Mouse (Mus musculus): ENCODE results near the gene Otoa. TPM values are rescaled to one million over a fixed set of nuclear protein-coding genes. Genes with fewer than 3 reads are reported as not detected.

Otoa gene
- total RNA-seq, 2 experiments from 2014 or later = 0.58 to 0.74 TPM

DNA sequence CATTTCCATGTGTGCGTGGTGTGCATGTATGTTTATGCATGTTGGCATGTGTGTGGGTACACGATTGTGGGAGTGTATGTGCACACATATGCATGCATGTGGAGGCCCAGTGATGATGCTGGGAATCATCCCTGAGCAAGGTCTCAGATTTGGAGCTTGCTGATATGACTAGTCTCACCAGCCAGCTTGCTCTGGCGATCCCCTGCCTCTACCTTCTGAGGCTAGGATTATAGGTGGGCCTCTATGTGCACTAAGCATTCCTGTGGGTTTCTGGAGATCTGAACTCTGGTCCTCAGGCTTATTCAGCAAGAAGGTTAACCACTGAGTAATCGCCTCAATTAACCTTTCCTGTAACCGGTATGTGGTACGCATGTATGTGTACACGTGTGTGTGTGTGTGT, 107.5 kb downstream of the Otoa start:
- intact Hi-C loops (cut with DNase I) = no loop called here
- no peak for DNase-seq

DNA sequence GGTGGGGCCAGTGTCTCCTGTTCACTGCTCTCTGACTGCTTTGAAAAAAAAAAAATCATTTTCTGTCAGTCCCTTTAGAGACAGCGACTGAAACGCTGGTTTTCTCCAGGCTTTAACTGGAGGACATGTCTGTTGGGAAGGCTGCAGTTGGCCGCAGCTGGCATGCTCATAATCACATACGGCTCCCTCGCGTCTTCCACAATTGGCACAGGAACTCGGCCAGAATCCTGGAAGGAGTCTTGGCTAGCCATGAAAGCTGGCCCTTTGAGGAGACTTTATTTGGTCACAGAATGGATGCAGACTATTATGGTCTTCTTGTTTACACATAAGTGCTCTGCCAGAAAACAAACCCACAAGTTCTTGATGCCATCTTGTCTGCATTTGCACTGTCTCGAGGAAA, 117.5 kb downstream of the Otoa start:
- intact Hi-C loops (cut with DNase I) = no loop called here
- DNase-seq = peak; percentile 87

DNA sequence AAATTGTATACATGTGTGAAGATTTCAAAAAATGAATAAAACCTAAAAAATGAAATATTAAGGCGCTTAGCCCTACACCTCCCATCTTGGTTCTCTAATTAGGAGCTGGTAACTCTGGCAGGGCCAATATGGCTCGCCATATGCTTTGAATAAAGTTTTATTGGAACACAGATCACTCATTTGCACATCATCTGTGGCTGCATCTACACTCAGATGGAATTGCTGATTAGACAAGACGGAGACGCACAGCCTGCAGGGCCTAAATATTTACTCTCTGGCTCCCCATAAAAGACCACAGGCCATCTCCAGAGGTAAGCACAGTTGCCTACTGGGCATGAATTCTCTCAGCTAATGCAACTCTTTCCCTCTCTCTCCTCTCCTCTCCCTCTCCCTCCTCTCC, 130.4 kb downstream of the Otoa start:
- intact Hi-C loops (cut with DNase I) = no loop called here
- no peak for DNase-seq

Other genes starting within 250 kb of the Otoa start
- gene Eef2k, start 238.8 kb upstream of the Otoa start, total RNA-seq (2021) = 10 to 100 TPM; 74.3 to 74.6 TPM
- gene Polr3e, start 163.9 kb upstream of the Otoa start, total RNA-seq (2021) = 10 to 100 TPM; 37.9 to 38.1 TPM
- gene Cdr2, start 99.3 kb upstream of the Otoa start, total RNA-seq (2021) = 10 to 100 TPM in 1 of 2 experiments, 1 to 10 TPM in 1; 8.5 to 11.4 TPM
- not detected for gene Mfsd13b, start 99.1 kb upstream of the Otoa start, total RNA-seq (2021)
- 100 to 1,000 TPM; 113 to 139 TPM for gene Mettl9, start 47.2 kb upstream of the Otoa start, total RNA-seq (2021)
- gene Igsf6, start 7.1 kb upstream of the Otoa start, total RNA-seq (2021) = under 1 TPM; 0.26 to 0.28 TPM

All from left cerebral cortex, postnatal 4 days (tissue).